Mouse (Mus musculus) embryo, embryonic 11 days (tissue): ENCODE results near the gene Kcnk15.

Experiments used
- DNase-seq: peaks from one replicate; pipeline ENCODE4 v3.0.0-alpha.2; 2015

Kcnk15 gene

GRCm38 (mm10) chr2:163876830-163877498 lies 23.5 kb downstream of the Kcnk15 start:
- no peak for DNase-seq

- no peak for DNase-seq
Observed at GRCm38 (mm10) chr2:163880891-163881290, 27.4 kb downstream of the Kcnk15 start.

GRCm38 (mm10) chr2:163882859-163883652 lies 29.6 kb downstream of the Kcnk15 start:
- DNase-seq = no peak

GRCm38 (mm10) chr2:163889411-163889810 lies 36.0 kb downstream of the Kcnk15 start:
- peak; percentile 68 for DNase-seq

GRCm38 (mm10) chr2:163890586-163890985 lies 37.1 kb downstream of the Kcnk15 start:
- DNase-seq = no peak

GRCm38 (mm10) chr2:163891271-163891670 lies 37.8 kb downstream of the Kcnk15 start:
- DNase-seq = no peak

- DNase-seq = no peak
Observed at GRCm38 (mm10) chr2:163893446-163894370, 40.3 kb downstream of the Kcnk15 start.

GRCm38 (mm10) chr2:163895156-163895555 lies 41.7 kb downstream of the Kcnk15 start:
- no peak for DNase-seq

GRCm38 (mm10) chr2:163897026-163897425 lies 43.6 kb downstream of the Kcnk15 start:
- DNase-seq = no peak

GRCm38 (mm10) chr2:163897988-163898535 lies 44.6 kb downstream of the Kcnk15 start:
- DNase-seq = no peak

GRCm38 (mm10) chr2:163899910-163900411 lies 46.5 kb downstream of the Kcnk15 start:
- DNase-seq = no peak

- no peak for DNase-seq
Observed at GRCm38 (mm10) chr2:163901043-163901442, 47.6 kb downstream of the Kcnk15 start.

- no peak for DNase-seq
Observed at GRCm38 (mm10) chr2:163902448-163902847, 49.0 kb downstream of the Kcnk15 start.

- no peak for DNase-seq
Observed at GRCm38 (mm10) chr2:163903461-163903860, 50.0 kb downstream of the Kcnk15 start.

GRCm38 (mm10) chr2:163904323-163904722 lies 50.9 kb downstream of the Kcnk15 start:
- DNase-seq = no peak

- no peak for DNase-seq
Observed at GRCm38 (mm10) chr2:163907131-163907530, 53.7 kb downstream of the Kcnk15 start.
